Mouse (Mus musculus) layer of hippocampus, postnatal 25 days (tissue): ENCODE data around the gene Plch2. TPM values are rescaled to one million over a fixed set of nuclear protein-coding genes. Genes with fewer than 3 reads are reported as not detected.

Experiments
- DNase-seq, 2 experiments: peaks; one replicate each; pipeline ENCODE4 v3.0.0; 2022; ENCODE audit warnings: mixed read lengths in 2 of 2, low spot score in 1 of 2; ENCODE audit errors: extremely low spot score in 1 of 2
- total RNA-seq, 2 experiments: library from RNA; stranded (reverse); gene quantifications; 2 replicates each; pipeline ENCODE4 v1.2.3; 2021

Plch2 gene
- total RNA-seq, 2 experiments from 2014 or later: 91.4 to 98.9 TPM

GRCm38 (mm10) chr4:154940156-154940555 lies 116.4 kb downstream of the Plch2 start:
- DNase-seq: no peak

DNA sequence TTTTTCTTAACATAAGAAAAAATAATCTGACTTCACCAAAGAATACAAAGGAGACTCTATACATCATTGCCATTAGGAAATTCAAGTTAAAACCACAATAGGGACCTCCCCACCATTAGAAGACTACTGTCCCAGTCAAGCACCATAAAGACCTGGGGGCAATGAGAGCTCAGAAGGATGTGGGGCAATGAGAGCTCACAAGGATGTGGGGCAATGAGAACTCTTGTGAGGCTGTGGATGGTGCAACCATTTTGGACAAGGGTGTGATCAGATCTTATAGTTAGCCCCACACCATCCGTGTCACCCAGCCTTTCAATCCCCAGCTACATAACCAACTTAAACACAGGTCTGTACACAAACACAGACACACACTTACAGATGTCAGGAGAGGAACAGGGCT lies 118.8 kb downstream of the Plch2 start:
- no peak for DNase-seq

DNA sequence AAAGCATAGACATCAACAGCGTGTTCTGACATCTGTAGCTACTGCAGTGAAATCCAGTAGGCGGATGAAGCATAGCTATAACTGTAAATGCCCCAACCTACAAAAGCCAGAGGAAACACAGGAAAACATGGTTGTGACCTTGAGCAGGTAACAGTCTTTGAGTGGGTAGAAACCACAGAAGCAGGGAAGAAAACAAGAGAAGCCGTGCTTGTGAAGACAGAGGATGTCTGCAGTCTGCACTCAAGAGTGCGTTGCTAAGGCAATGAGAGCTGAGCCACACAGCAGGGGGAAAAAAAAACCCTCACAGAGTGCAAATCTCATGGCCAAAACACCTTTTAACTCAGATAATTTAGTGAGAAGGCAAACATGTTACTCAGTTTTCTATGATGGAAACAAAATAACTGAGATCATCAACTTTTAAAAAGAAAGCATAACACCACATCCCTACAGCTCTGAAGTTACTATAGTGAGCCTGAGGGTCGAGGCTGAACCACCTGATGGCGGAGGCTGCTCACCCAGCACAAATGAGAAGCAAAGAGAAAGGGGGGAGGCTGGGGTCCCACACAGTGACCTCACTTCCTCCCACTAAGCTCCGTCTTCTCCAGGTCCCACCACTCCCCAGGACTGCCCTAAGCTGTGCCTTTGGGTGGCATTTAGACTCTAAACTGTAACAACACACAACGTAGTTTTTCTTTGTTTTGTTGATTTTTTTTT lies 119.9 kb downstream of the Plch2 start:
- DNase-seq: no peak

DNA sequence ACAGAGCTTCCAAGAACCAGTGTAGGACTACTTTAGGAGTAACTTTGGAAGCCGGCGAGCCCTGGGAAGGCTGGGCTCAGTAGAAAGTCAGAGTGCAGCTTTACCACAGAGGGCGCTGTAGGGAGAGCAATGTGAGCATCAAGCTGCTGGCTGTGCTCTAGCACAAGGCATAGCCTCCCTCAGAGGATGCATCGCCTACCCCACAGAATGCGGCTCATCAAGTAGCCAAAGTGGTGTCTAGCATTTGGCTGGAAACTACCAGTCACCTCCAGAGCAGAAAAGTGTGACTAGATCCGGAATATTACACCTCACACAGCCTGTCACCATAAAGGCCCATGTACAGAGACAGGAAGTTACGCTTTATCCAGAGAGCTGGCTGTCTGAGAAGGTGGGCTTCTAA lies 120.8 kb downstream of the Plch2 start:
- DNase-seq: no peak

- DNase-seq: no peak
Measured at GRCm38 (mm10) chr4:154934800-154935199, 121.8 kb downstream of the Plch2 start.

DNA sequence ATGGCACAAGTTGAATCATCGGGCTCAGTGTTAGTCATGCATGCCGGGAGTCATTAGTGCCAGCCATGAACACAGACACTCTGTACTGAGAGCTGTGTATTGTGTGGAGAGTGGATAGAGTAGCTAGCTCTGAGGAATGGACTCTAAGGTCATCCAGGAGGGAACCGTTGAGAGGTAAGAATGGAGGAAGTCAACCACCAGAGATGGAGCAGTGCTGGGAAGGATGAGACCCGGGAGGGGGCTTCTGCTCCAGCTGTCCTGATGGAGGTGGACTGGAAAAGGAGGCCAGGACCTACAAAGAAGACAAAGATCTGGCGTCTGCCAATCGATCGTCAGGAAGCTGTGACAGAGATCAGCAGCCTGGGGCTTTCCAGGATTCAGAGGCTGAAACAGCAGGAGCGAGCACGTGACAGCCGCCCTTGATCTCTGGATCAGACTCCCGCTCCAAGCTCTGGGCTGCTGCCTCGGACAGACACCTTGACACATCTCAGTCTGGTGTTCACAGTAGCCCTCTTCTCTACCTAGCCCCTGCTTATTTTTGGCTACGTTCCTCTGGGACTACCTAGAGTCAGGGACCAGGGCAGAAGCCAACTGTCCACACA lies 123.2 kb downstream of the Plch2 start:
- DNase-seq: no peak

Other genes with a start within 250 kb of the Plch2 start
- gene Ttc34, start 219.3 kb downstream of the Plch2 start, total RNA-seq: 1 to 10 TPM; 3.3 to 3.4 TPM
- gene Mmel1, start 187.2 kb downstream of the Plch2 start, total RNA-seq: 1 to 10 TPM in 1 of 2 experiments, under 1 TPM in 1; 0.32 to 1.0 TPM
- gene Fam213b, start 157.6 kb downstream of the Plch2 start, total RNA-seq: 10 to 100 TPM; 40.9 to 51.7 TPM
- 1 to 10 TPM in 1 of 2 experiments, under 1 TPM in 1; 0.62 to 1.9 TPM for gene Tnfrsf14, start 128.2 kb downstream of the Plch2 start, total RNA-seq
- 10 to 100 TPM; 30.2 to 37.9 TPM for gene Hes5, start 95.9 kb downstream of the Plch2 start, total RNA-seq
- gene Pank4, start 92.7 kb downstream of the Plch2 start, total RNA-seq: 10 to 100 TPM; 34.9 to 37.1 TPM
- gene Pex10, start 10.2 kb upstream of the Plch2 start, total RNA-seq: 10 to 100 TPM; 21.6 to 26.5 TPM
- gene Rer1, start 29.6 kb upstream of the Plch2 start, total RNA-seq: 10 to 100 TPM; 62.2 to 67.3 TPM
- gene Morn1, start 29.8 kb upstream of the Plch2 start, total RNA-seq: 10 to 100 TPM; 11.2 to 17.3 TPM
- 100 to 1,000 TPM; 119 to 129 TPM for gene Ski, start 165.8 kb upstream of the Plch2 start, total RNA-seq
- gene Faap20, start 193.0 kb upstream of the Plch2 start, total RNA-seq: 10 to 100 TPM; 29.2 to 36.6 TPM